Mouse (Mus musculus) lung, adult 2 months (tissue): Measurements from ENCODE around the gene Ddx56.

Experiments used
- CTCF ChIP-seq: fragments of 200-500 bp; IDR thresholded peaks from 2 replicates; pipeline ENCODE4 v1.5.1; 2011; ENCODE audit warnings: mild to moderate bottlenecking, low read length, control low read depth; ENCODE audit not compliant: insufficient read depth
- POLR2A ChIP-seq: fragments of 200-500 bp; IDR thresholded peaks from 2 replicates; pipeline ENCODE4 v1.6.1; 2011; ENCODE audit warnings: low read depth, mild to moderate bottlenecking, control low read depth, low read length, borderline replicate concordance; ENCODE audit errors: extremely low read depth

DNA sequence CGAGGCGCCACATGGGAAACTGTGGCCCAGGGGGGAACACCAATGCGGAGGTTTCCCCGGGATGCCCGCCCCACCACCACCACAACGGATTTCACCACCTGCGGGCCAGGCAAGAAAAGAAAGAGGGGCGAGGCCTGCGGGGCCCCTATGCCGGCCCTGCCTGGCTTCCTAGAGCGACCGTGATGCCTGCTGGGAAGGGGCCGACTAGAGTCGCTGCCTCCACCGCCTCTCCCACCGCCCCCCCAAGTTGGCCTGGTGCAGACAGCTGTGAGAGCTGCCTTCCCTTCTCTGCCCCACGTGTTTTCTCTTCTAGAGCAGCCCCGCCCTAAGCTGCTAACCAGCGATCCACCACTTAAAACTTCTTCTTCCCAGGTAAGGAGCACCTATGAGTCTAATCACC, 22.9 kb downstream of the Ddx56 start:
- TF ChIP-seq POLR2A (no peak), CTCF (no peak)
